Mouse (Mus musculus) liver, embryonic 16.5 days (tissue): Measurements from ENCODE around the gene Fbxl7. TPM values are rescaled to one million over a fixed set of nuclear protein-coding genes. Genes with fewer than 3 reads are reported as not detected.

Experiments used
- ATAC-seq: fragments of 200-750 bp; cut with Nextera tagmentation; 2 replicates; pipeline ENCODE4 v1.8.0; 2017; ENCODE audit warnings: low read depth, mild to moderate bottlenecking, moderate number of reproducible peaks, moderate library complexity
- H3K27ac ChIP-seq: fragments of 300-500 bp; sonication (generic); 2 replicates; pipeline ENCODE4 v1.5.1; 2014; ENCODE audit warnings: mild to moderate bottlenecking, low read length
- H3K27me3 ChIP-seq: fragments of 300-500 bp; sonication (generic); 2 replicates; pipeline ENCODE4 v1.6.1; 2014; ENCODE audit warnings: low read depth, low read length, mixed read lengths; ENCODE audit not compliant: control insufficient read depth, insufficient read depth
- H3K36me3 ChIP-seq: fragments of 300-500 bp; sonication (generic); 2 replicates; pipeline ENCODE4 v1.6.1; 2014; ENCODE audit warnings: mild to moderate bottlenecking; ENCODE audit not compliant: control insufficient read depth, insufficient read depth
- H3K4me1 ChIP-seq: fragments of 300-500 bp; sonication (generic); 2 replicates; pipeline ENCODE4 v1.6.1; 2014; ENCODE audit warnings: low read depth, low read length, mixed read lengths; ENCODE audit not compliant: control insufficient read depth
- H3K4me2 ChIP-seq: fragments of 300-500 bp; sonication (generic); 2 replicates; pipeline ENCODE4 v1.6.1; 2014; ENCODE audit warnings: low read depth, low read length, mixed read lengths
- H3K4me3 ChIP-seq: fragments of 300-500 bp; sonication (generic); 2 replicates; pipeline ENCODE4 v1.5.1; 2014; ENCODE audit warnings: low read depth, mild to moderate bottlenecking, low read length
- H3K9ac ChIP-seq: fragments of 300-500 bp; sonication (generic); 2 replicates; pipeline ENCODE4 v1.6.1; 2014; ENCODE audit warnings: low read depth, low read length
- H3K9me3 ChIP-seq: fragments of 300-500 bp; sonication (generic); replicated peaks from 2 replicates; pipeline ENCODE4 v1.6.1; 2016; ENCODE audit warnings: low read length; ENCODE audit not compliant: control insufficient read depth
- WGBS: fragments of 180-500 bp; shearing (Covaris S2); extraction: QIAGEN DNeasy Blood & Tissue Kit; methylation state at CpG from one replicate; pipeline ENCODE4 v1.1.7; 2014; ENCODE audit not compliant: insufficient replicate concordance; 5-methylcytosine and 5-hydroxymethylcytosine counted together
- polyA plus RNA-seq: library from polyadenylated mRNA; unstranded; fragments of >200 nt; fragmentation: Nextera tagmentation; extraction: Ambion mirVana; gene quantifications from 2 replicates; pipeline ENCODE4 v1.2.1, GENCODE M21; 2015

Fbxl7 gene
- polyA plus RNA-seq, 1 experiment from 2014 or later: 1.0 TPM

DNA sequence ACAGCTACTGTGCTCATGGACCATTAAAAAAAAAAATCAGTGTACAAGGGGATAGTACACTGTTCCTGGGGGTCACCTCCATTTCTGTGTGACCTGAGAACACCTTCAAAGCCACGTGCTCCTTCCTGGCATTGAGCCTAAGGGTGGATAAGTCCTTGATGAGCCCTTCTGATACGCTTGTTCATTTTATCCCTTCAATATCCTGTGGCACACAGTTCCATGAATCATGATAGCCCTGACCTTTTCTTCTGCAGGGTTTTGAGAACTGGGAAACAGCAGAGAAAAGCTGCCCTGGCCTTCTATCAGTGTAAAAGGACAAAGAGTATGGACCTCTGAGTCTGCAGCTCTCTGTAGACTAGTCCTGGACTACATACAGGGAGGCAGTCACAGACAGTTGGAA is 99.4 kb downstream of the Fbxl7 start:
- Histone ChIP-seq H3K9me3 (no peaks in the 10 kb centered on the region), H3K4me2 (no peak overlapping the region), H3K27me3 (no peaks in the 10 kb centered on the region), H3K9ac (no peak overlapping the region), H3K4me1 (no peaks in the 10 kb centered on the region), H3K4me3 (no peak overlapping the region), H3K36me3 (no peaks in the 10 kb centered on the region), H3K27ac (no peak overlapping the region)
- 46% methylated on average over 2 of the region's 2 CpGs for WGBS
- ATAC-seq: no peak

- no peak overlapping the region for H3K9ac ChIP-seq
- H3K27ac ChIP-seq: no peak overlapping the region
- ATAC-seq: no peak
- no peaks in the 10 kb centered on the region for H3K27me3 ChIP-seq
- no peak overlapping the region for H3K4me3 ChIP-seq
- no peak overlapping the region for H3K4me2 ChIP-seq
- 46% methylated on average over 6 of the region's 6 CpGs for whole genome bisulfite sequencing
- H3K4me1 ChIP-seq: no peaks in the 10 kb centered on the region
- H3K36me3 ChIP-seq: no peaks in the 10 kb centered on the region
- H3K9me3 ChIP-seq: no peaks in the 10 kb centered on the region
Observed at GRCm38 (mm10) chr15:26795518-26795917, 99.9 kb downstream of the Fbxl7 start.

DNA sequence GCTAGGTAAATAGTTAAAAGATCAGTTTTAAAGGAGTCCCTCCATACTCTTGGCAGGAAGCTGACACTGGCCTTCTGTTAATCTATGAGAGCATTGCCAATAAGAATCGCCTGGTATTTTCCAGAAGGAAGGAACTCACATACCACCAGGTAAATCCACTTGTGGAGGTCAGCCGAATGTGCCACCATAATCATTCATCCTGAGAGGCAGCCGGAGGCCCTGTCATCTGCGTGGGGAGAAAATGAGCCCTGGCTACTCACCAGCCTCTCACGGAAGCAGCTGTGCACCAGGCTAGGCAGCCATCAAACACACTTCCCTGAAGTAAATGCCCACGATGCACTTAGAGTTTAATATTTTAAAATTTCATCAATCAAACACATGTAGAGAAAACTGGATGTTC is 108.2 kb downstream of the Fbxl7 start:
- H3K36me3 ChIP-seq: no peaks in the 10 kb centered on the region
- H3K9me3 ChIP-seq: no peaks in the 10 kb centered on the region
- H3K9ac ChIP-seq: no peak overlapping the region
- no peak for ATAC-seq
- H3K4me1 ChIP-seq: no peaks in the 10 kb centered on the region
- no peak overlapping the region for H3K27ac ChIP-seq
- no peak overlapping the region for H3K4me3 ChIP-seq
- no peaks in the 10 kb centered on the region for H3K27me3 ChIP-seq
- 60% methylated on average over 6 of the region's 6 CpGs for WGBS
- no peak overlapping the region for H3K4me2 ChIP-seq

DNA sequence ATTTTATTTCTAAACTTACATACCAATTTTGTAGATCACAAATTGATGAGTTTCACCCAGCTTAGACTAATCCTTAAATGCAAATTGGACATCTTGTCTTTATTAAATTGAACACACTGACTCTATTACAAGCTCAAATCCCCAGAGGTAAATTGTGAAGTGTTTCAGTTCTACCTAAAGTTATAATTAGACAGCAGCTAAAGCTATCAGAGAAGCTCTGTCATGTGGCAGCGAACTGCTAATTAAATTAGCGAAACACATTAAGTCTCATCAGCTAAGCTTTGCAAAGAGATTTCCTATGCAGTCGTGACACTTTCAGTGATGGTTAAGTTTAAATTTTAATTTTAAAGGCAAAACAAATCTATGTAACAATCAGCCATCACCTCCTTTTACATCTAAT is 114.8 kb downstream of the Fbxl7 start:
- Histone ChIP-seq H3K4me3 (no peak overlapping the region), H3K4me2 (no peak overlapping the region), H3K27ac (no peak overlapping the region), H3K36me3 (no peaks in the 10 kb centered on the region), H3K9ac (no peak overlapping the region), H3K4me1 (no peaks in the 10 kb centered on the region), H3K9me3 (no peaks in the 10 kb centered on the region), H3K27me3 (no peaks in the 10 kb centered on the region)
- ATAC-seq: no peak
- WGBS: 60% methylated on average over 3 of the region's 3 CpGs

- Histone ChIP-seq H3K27ac (no peak overlapping the region), H3K9me3 (no peaks in the 10 kb centered on the region), H3K27me3 (no peaks in the 10 kb centered on the region), H3K4me2 (no peak overlapping the region), H3K9ac (no peak overlapping the region), H3K4me1 (no peaks in the 10 kb centered on the region), H3K4me3 (no peak overlapping the region), H3K36me3 (no peaks in the 10 kb centered on the region)
- ATAC-seq: no peak
- 51% methylated on average over 4 of the region's 4 CpGs for WGBS
Observed at GRCm38 (mm10) chr15:26779129-26779528, 116.3 kb downstream of the Fbxl7 start.

- H3K27me3 ChIP-seq: no peaks in the 10 kb centered on the region
- no peak overlapping the region for H3K4me2 ChIP-seq
- no peak overlapping the region for H3K9ac ChIP-seq
- H3K4me3 ChIP-seq: no peak overlapping the region
- no peaks in the 10 kb centered on the region for H3K9me3 ChIP-seq
- ATAC-seq: no peak
- no peak overlapping the region for H3K27ac ChIP-seq
- H3K36me3 ChIP-seq: no peaks in the 10 kb centered on the region
- H3K4me1 ChIP-seq: no peaks in the 10 kb centered on the region
Observed at GRCm38 (mm10) chr15:26775720-26776119, 119.7 kb downstream of the Fbxl7 start.

- Histone ChIP-seq H3K9ac (no peak overlapping the region), H3K27ac (no peak overlapping the region), H3K4me3 (no peak overlapping the region), H3K36me3 (no peaks in the 10 kb centered on the region), H3K4me1 (no peaks in the 10 kb centered on the region), H3K4me2 (no peak overlapping the region), H3K9me3 (no peaks in the 10 kb centered on the region), H3K27me3 (no peaks in the 10 kb centered on the region)
- ATAC-seq: no peak
- 78% methylated on average over 2 of the region's 2 CpGs for WGBS
Observed at GRCm38 (mm10) chr15:26774895-26775294, 120.5 kb downstream of the Fbxl7 start.

- Histone ChIP-seq H3K9ac (no peak overlapping the region), H3K4me1 (no peaks in the 10 kb centered on the region), H3K36me3 (no peaks in the 10 kb centered on the region), H3K9me3 (no peaks in the 10 kb centered on the region), H3K4me2 (no peak overlapping the region), H3K27ac (no peak overlapping the region), H3K4me3 (no peak overlapping the region), H3K27me3 (no peaks in the 10 kb centered on the region)
- WGBS: 57% methylated on average over 4 of the region's 4 CpGs
- ATAC-seq: no peak
Observed at GRCm38 (mm10) chr15:26761651-26762050, 133.7 kb downstream of the Fbxl7 start.

- ATAC-seq: no peak
- no peaks in the 10 kb centered on the region for H3K4me1 ChIP-seq
- H3K36me3 ChIP-seq: no peaks in the 10 kb centered on the region
- no peak overlapping the region for H3K27ac ChIP-seq
- no peak overlapping the region for H3K9ac ChIP-seq
- no peaks in the 10 kb centered on the region for H3K9me3 ChIP-seq
- no peak overlapping the region for H3K4me3 ChIP-seq
- 71% methylated on average over 3 of the region's 3 CpGs for WGBS
- H3K27me3 ChIP-seq: no peaks in the 10 kb centered on the region
- H3K4me2 ChIP-seq: no peak overlapping the region
Observed at GRCm38 (mm10) chr15:26748484-26748883, 146.9 kb downstream of the Fbxl7 start.

- Histone ChIP-seq H3K9me3 (no peaks in the 10 kb centered on the region), H3K4me2 (no peak overlapping the region), H3K4me3 (no peak overlapping the region), H3K9ac (no peak overlapping the region), H3K36me3 (no peaks in the 10 kb centered on the region), H3K27me3 (no peaks in the 10 kb centered on the region), H3K4me1 (no peaks in the 10 kb centered on the region), H3K27ac (no peak overlapping the region)
- WGBS: 68% methylated on average over 2 of the region's 2 CpGs
- ATAC-seq: no peak
Observed at GRCm38 (mm10) chr15:26732366-26732765, 163.0 kb downstream of the Fbxl7 start.
